Mouse (Mus musculus) ES-E14 (cell line): Measurements from ENCODE around the gene Fxr2.

ENCODE experiments used
- HCFC1 ChIP-seq: IDR thresholded peaks from 2 replicates; pipeline ENCODE4 v1.6.1; 2012; ENCODE audit warnings: low read length, inconsistent platforms, borderline replicate concordance; ENCODE audit not compliant: insufficient read depth
- ZC3H11A ChIP-seq: IDR thresholded peaks from 2 replicates; pipeline ENCODE4 v1.6.1; 2012; ENCODE audit warnings: low read depth, mild to moderate bottlenecking, inconsistent platforms, low read length, borderline replicate concordance

- TF ChIP-seq ZC3H11A (peak; percentile 81; the same call in 1 of the 2 replicates), HCFC1 (peak; percentile 43; the same call in 1 of the 2 replicates)
Observed at GRCm38 (mm10) chr11:69682840-69683533, 50.2 kb downstream of the Fxr2 start.
